Mouse (Mus musculus) CH12.LX (cell line): ENCODE results near the gene Creb3l1. TPM values are rescaled to one million over a fixed set of nuclear protein-coding genes. Genes with fewer than 3 reads are reported as not detected.
A peak's percentile ranks its signal among the peaks of the same experiment; 100 is the strongest.

ENCODE experiments used
- DNase-seq: peaks from one replicate; pipeline ENCODE4 v3.0.0-alpha.2; 2013; ENCODE audit errors: extremely low read depth
- H3K27ac ChIP-seq: 2 replicates; pipeline ENCODE4 v1.5.1; 2012; ENCODE audit warnings: low read depth, mild to moderate bottlenecking, control low read depth, moderate library complexity; ENCODE audit not compliant: insufficient read depth
- H3K27me3 ChIP-seq: replicated peaks from 2 replicates; pipeline ENCODE3; 2012; ENCODE audit warnings: inconsistent platforms
- H3K36me3 ChIP-seq, 2 experiments: replicated peaks in 1 of 2; 2 replicates each; pipeline versions ENCODE3 to v1.6.1; 2012; ENCODE audit warnings: inconsistent platforms in 1 of 2, low read length in 1 of 2, mild to moderate bottlenecking in 1 of 2, mixed read lengths in 1 of 2, moderate library complexity in 1 of 2; ENCODE audit not compliant: control insufficient read depth in 1 of 2, insufficient read depth in 1 of 2
- H3K4me1 ChIP-seq, 2 experiments: 2 replicates each; pipeline ENCODE4 v1.6.1; 2012; ENCODE audit warnings: inconsistent platforms in 1 of 2, moderate library complexity in 1 of 2; ENCODE audit not compliant: insufficient read depth in 2 of 2, control insufficient read depth in 1 of 2
- H3K4me2 ChIP-seq: 2 replicates; pipeline ENCODE4 v1.6.1; 2012; ENCODE audit warnings: low read depth, mild to moderate bottlenecking, control low read depth; ENCODE audit not compliant: poor library complexity, insufficient read depth, severe bottlenecking
- H3K4me3 ChIP-seq, 3 experiments: fragments of 150-350 bp in 1 of 3; sonication (generic) in 1 of 3; replicated peaks in 1 of 3; 2 replicates each; pipeline versions ENCODE3 to v1.5.1; 2011 to 2012; ENCODE audit warnings: low read depth in 2 of 3, low read length in 2 of 3, mild to moderate bottlenecking in 2 of 3, moderate library complexity in 2 of 3, control low read depth in 1 of 3, improper control_type of control experiment in 1 of 3, inconsistent platforms in 1 of 3, mixed read lengths in 1 of 3; ENCODE audit not compliant: poor library complexity in 1 of 3
- H3K79me2 ChIP-seq: replicated peaks from 2 replicates; pipeline ENCODE4 v1.6.1; 2012; ENCODE audit warnings: mild to moderate bottlenecking, moderate library complexity; ENCODE audit not compliant: control insufficient read depth, poor library complexity, insufficient read depth, severe bottlenecking; ENCODE audit errors: extremely low read depth
- H3K9ac ChIP-seq: 2 replicates; pipeline ENCODE4 v1.6.1; 2012; ENCODE audit warnings: low read depth, mild to moderate bottlenecking, control low read depth, moderate library complexity; ENCODE audit not compliant: insufficient read depth
- H3K9me3 ChIP-seq: replicated peaks from 2 replicates; pipeline ENCODE3; 2012; ENCODE audit warnings: low read length, inconsistent platforms, mixed read lengths
- CTCF ChIP-seq, 2 experiments: IDR thresholded peaks in 1 of 2; conservative IDR thresholded peaks in 1 of 2; 2 replicates each; pipeline ENCODE4 v1.5.1; 2011 to 2012; ENCODE audit warnings: low read depth in 2 of 2, low read length in 2 of 2, improper control_type of control experiment in 1 of 2, inconsistent platforms in 1 of 2, mild to moderate bottlenecking in 1 of 2, moderate library complexity in 1 of 2
- E2F4 ChIP-seq: IDR thresholded peaks from 2 replicates; pipeline ENCODE4 v1.6.1; 2011; ENCODE audit warnings: low read depth, low read length, improper control_type of control experiment; ENCODE audit not compliant: insufficient replicate concordance
- EP300 ChIP-seq: IDR thresholded peaks from 2 replicates; pipeline ENCODE4 v1.6.1; 2011; ENCODE audit warnings: low read length, improper control_type of control experiment
- ETS1 ChIP-seq: conservative IDR thresholded peaks from 2 replicates; pipeline ENCODE4 v1.6.1; 2012; ENCODE audit warnings: low read depth, mild to moderate bottlenecking, inconsistent platforms, low read length, improper control_type of control experiment, moderate library complexity
- GABPA ChIP-seq: IDR thresholded peaks from 2 replicates; pipeline ENCODE4 v1.6.1; 2012; ENCODE audit warnings: low read depth, low read length, improper control_type of control experiment, inconsistent platforms; ENCODE audit not compliant: insufficient replicate concordance
- JUN ChIP-seq: IDR thresholded peaks from 2 replicates; pipeline ENCODE4 v1.6.1; 2011; ENCODE audit warnings: low read depth, mild to moderate bottlenecking, low read length, improper control_type of control experiment, moderate library complexity; ENCODE audit not compliant: insufficient read depth
- JUND ChIP-seq: conservative IDR thresholded peaks from 2 replicates; pipeline ENCODE4 v1.6.1; 2011; ENCODE audit warnings: low read depth, low read length, improper control_type of control experiment
- MAX ChIP-seq: IDR thresholded peaks from 2 replicates; pipeline ENCODE4 v1.6.1; 2011; ENCODE audit warnings: low read length, improper control_type of control experiment
- MAZ ChIP-seq: IDR thresholded peaks from 2 replicates; pipeline ENCODE4 v1.6.1; 2012; ENCODE audit warnings: low read depth, mild to moderate bottlenecking, inconsistent platforms, low read length, improper control_type of control experiment, moderate library complexity
- MEF2A ChIP-seq: IDR thresholded peaks from 2 replicates; pipeline ENCODE4 v1.6.1; 2014; ENCODE audit warnings: low read depth, mild to moderate bottlenecking, inconsistent platforms, low read length, improper control_type of control experiment, borderline replicate concordance
- NELFE ChIP-seq: IDR thresholded peaks from 2 replicates; pipeline ENCODE4 v1.6.1; 2011; ENCODE audit warnings: low read depth, low read length, improper control_type of control experiment
- POLR2A ChIP-seq: IDR thresholded peaks from 2 replicates; pipeline ENCODE4 v1.6.1; 2011; ENCODE audit warnings: low read depth, mild to moderate bottlenecking, improper control_type of control experiment, low read length
- POLR2AphosphoS2 ChIP-seq: IDR thresholded peaks from 2 replicates; pipeline ENCODE4 v1.6.1; 2011; ENCODE audit warnings: low read depth, low read length, improper control_type of control experiment
- RAD21 ChIP-seq: IDR thresholded peaks from 2 replicates; pipeline ENCODE4 v1.6.1; 2011; ENCODE audit warnings: low read depth, mild to moderate bottlenecking, low read length, improper control_type of control experiment, moderate library complexity
- RCOR1 ChIP-seq: conservative IDR thresholded peaks from 2 replicates; pipeline ENCODE4 v1.6.1; 2012; ENCODE audit warnings: low read depth, mild to moderate bottlenecking, inconsistent platforms, low read length, improper control_type of control experiment
- SIN3A ChIP-seq: IDR thresholded peaks from 2 replicates; pipeline ENCODE4 v1.6.1; 2012; ENCODE audit warnings: low read length, improper control_type of control experiment, inconsistent platforms
- SMC3 ChIP-seq: IDR thresholded peaks from 2 replicates; pipeline ENCODE4 v1.6.1; 2011; ENCODE audit warnings: low read depth, low read length, improper control_type of control experiment
- TBP ChIP-seq: conservative IDR thresholded peaks from 2 replicates; pipeline ENCODE4 v1.6.1; 2011; ENCODE audit warnings: low read depth, low read length, improper control_type of control experiment
- UBTF ChIP-seq: IDR thresholded peaks from 2 replicates; pipeline ENCODE4 v1.6.1; 2012; ENCODE audit warnings: low read depth, mild to moderate bottlenecking, inconsistent platforms, low read length, improper control_type of control experiment, moderate library complexity
- USF1 ChIP-seq: IDR thresholded peaks from 2 replicates; pipeline ENCODE4 v1.6.1; 2014; ENCODE audit warnings: low read depth, mild to moderate bottlenecking, inconsistent platforms, low read length, improper control_type of control experiment
- USF2 ChIP-seq: conservative IDR thresholded peaks from 2 replicates; pipeline ENCODE4 v1.6.1; 2011; ENCODE audit warnings: low read depth, low read length, improper control_type of control experiment
- ZC3H11A ChIP-seq: IDR thresholded peaks from 2 replicates; pipeline ENCODE4 v1.6.1; 2012; ENCODE audit warnings: low read depth, mild to moderate bottlenecking, inconsistent platforms, low read length, improper control_type of control experiment
- ZNF384 ChIP-seq: IDR thresholded peaks from 2 replicates; pipeline ENCODE4 v1.6.1; 2012; ENCODE audit warnings: low read depth, low read length, improper control_type of control experiment, inconsistent platforms
- dilution Hi-C: fragments of 300-500 bp; cut with MboI; formaldehyde crosslinking; loops from 2 replicates; pipeline ENCODE4 v1.14.3; 2020; ENCODE audit warnings: low sequenced_read_pairs; ENCODE audit not compliant: extremely low pct_unique_long_range_greater_than_20kb, extremely low pct_ligation_motif_present
- in situ Hi-C: fragments of 300-500 bp; cut with MboI; formaldehyde crosslinking; loops from 3 replicates; pipeline ENCODE4 v1.14.3; 2019; ENCODE audit warnings: low sequenced_read_pairs, low pct_ligation_motif_present, low pct_unique_long_range_greater_than_20kb, mixed read lengths
- polyA plus RNA-seq: library from polyadenylated mRNA; unstranded; fragments of >175 nt; gene quantifications from 2 replicates; pipeline ENCODE4 v1.2.1, GENCODE M21; 2012; ENCODE audit warnings: low read depth; ENCODE audit not compliant: insufficient read length
- total RNA-seq, 2 experiments: library from RNA; depleted of rRNA; stranded (reverse); fragments of 300-350 nt in 1 of 2; fragments of >200 nt in 1 of 2; gene quantifications; 2 replicates each; pipeline ENCODE4 v1.2.3; 2012 to 2014

Gene Creb3l1
- total and polyA plus RNA-seq, 3 experiments: 0.08 to 2.0 (median 0.59) TPM

DNA sequence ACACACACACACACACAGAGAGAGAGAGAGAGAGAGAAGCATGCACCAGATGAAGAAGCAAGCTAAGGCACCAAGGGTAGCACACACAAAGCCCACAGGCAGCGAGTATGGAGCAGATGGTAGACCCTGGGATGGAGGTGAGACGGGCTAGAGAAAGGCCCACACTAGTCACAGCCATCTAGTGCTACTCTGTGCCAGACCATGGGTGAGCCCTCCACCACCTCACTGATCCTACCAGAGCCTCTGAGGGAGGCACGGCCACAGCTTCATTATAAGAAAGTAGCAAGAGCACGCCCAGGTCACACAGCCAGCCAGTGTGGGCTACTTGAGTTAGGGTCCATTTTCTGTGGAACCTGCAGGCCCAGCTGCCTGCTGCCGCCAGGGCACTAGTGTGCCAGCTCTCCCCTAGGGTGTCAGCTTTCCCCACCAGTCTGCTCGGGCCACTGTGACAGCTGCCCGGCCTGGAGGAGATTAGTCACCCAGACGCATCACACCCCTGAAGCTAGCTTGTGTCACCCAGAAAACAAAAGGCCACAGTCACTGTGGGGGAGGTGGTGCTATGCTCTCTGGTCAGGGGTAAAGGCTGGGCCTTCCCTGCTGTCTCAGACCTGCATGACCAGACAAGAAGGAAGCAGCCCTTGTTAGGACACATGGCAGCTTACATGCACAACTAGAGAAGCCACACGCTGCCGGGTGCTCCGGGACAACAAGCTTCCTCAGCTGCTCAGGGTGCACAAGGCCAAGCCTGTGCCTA is 76.7 kb downstream of the Creb3l1 start:
- Histone ChIP-seq H3K27ac (peak overlapping the region; percentile 3; the same call in 1 of the 2 replicates), H3K4me1 (peaks cover 32 to 75% of the 10 kb centered on the region in 2 experiments), H3K4me3 (peak overlapping the region in 2 of 3 experiments; percentile 16 to 17), H3K27me3 (no peaks in the 10 kb centered on the region), H3K79me2 (peaks cover 16% of the 10 kb centered on the region), H3K9me3 (no peaks in the 10 kb centered on the region), H3K4me2 (no peak overlapping the region; the same call in 1 of the 2 replicates), H3K9ac (no peak overlapping the region), H3K36me3 (peaks cover 11 to 52% of the 10 kb centered on the region in 2 experiments)
- in situ Hi-C loops (no loop called here), dilution Hi-C loops (no loop called here)
- TF ChIP-seq MAZ: no peak
- TF ChIP-seq RAD21: no peak
- TF ChIP-seq MEF2A: no peak
- TF ChIP-seq NELFE: no peak
- TF ChIP-seq USF2: no peak
- TF ChIP-seq USF1: no peak
- no peak for TF ChIP-seq POLR2AphosphoS2
- TF ChIP-seq CTCF (conservative IDR thresholded peaks at IDR 0.05 in 1 of 2, IDR thresholded peaks at IDR 0.05 in 1 of 2; ENCODE audit: low read depth in 2 of 2, low read length in 2 of 2): no peak
- TF ChIP-seq POLR2A: no peak
- TF ChIP-seq SIN3A: no peak
- no peak for TF ChIP-seq EP300
- no peak for DNase-seq

DNA sequence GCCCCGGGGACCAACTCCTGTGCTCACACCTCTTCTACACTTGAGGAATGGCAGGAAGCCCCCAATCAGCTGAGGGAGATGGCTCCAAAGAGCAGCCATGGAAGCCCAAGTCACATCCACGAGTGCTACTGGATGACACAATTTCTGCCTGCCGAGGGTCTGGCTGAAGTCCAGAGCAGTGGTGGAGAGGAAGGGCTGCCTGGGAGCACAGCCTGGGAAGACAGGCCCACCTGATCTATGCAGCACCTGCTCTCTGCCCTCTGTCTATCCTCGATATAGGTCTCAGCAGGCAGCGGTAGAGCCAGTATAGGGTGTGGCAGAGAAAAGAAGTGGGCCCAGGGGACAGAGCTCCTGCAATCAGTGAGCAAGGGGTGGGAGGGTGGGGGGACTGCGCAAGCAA is 77.5 kb downstream of the Creb3l1 start:
- Histone ChIP-seq H3K4me3 (no peak overlapping the region), H3K27ac (no peak overlapping the region)
- in situ Hi-C loops: no loop called here
- no peak for TF ChIP-seq JUND
- TF ChIP-seq POLR2A: no peak
- TF ChIP-seq ZNF384: no peak
- TF ChIP-seq MAX: no peak
- TF ChIP-seq CTCF (conservative IDR thresholded peaks at IDR 0.05 in 1 of 2, IDR thresholded peaks at IDR 0.05 in 1 of 2; ENCODE audit: low read depth in 2 of 2, low read length in 2 of 2): no peak
- no peak for TF ChIP-seq ZC3H11A
- TF ChIP-seq MEF2A: no peak
- no peak for TF ChIP-seq UBTF
- TF ChIP-seq E2F4: no peak
- no peak for TF ChIP-seq RCOR1
- TF ChIP-seq ETS1: no peak
- TF ChIP-seq JUN: no peak
- TF ChIP-seq SIN3A: no peak
- no peak for TF ChIP-seq TBP
- TF ChIP-seq SMC3: no peak
- TF ChIP-seq RAD21: no peak
- TF ChIP-seq GABPA: no peak
- TF ChIP-seq, all 38 proteins: peak for 0
- Histone ChIP-seq H3K27me3 (no peaks in the 10 kb centered on the region), H3K4me2 (no peak overlapping the region), H3K4me1 (peaks cover 32 to 71% of the 10 kb centered on the region in 2 experiments), H3K36me3 (peaks cover 16 to 59% of the 10 kb centered on the region in 2 experiments), H3K79me2 (peaks cover 16% of the 10 kb centered on the region), H3K9me3 (no peaks in the 10 kb centered on the region), H3K9ac (no peak overlapping the region)
- no peak for DNase-seq
- dilution Hi-C loops: no loop called here
